Mouse (Mus musculus): ENCODE results near the gene Ptpn13. TPM values are rescaled to one million over a fixed set of nuclear protein-coding genes. Genes with fewer than 3 reads are reported as not detected.
A peak's percentile ranks its signal among the peaks of the same experiment; 100 is the strongest.

Ptpn13 gene
- 19.1 and 21.0 TPM in 2 replicates for polyA plus RNA-seq (2016; fragmentation: Nextera tagmentation; extraction: Ambion mirVana)

DNA sequence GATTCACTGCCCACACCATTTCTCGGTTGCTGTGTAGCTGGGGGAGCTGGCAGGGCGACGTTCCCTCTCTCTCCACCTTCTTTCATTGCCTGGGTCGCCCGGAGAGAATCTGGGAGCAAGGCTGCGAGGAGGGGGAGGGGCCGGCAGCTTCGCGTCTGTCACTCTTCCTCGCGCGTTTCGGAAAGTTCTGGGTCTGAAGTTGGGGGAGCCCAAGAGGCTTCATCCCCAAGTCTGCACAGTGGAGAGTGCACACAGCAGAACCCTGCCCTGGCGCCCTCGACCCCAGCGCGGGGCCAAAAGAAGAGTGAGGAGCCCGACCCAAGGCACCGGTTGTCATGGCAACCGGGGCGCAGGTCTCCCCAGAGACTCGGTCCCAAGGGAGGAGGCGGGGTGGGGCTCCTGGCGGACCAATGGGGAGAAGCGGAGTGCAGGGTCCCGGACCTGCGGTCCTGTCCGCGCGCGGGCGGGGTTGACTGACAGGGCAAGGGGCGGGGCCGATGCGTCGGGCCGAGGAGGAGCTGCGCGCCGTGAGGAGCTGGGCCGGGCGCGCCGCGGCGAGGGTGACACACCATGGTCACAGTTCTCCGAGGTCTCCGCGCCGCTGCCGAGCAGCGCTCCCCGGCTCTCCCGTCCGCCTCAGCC is at the start of gene Ptpn13:
TSS of gene Ptpn13 (plus strand) at position 515 of the 642 bp plus-strand sequence.
- H3K27me3 ChIP-seq: peaks cover 8% of the 10 kb centered on the region; the same call in 1 of the 2 replicates
- no peaks in the 10 kb centered on the region for H3K36me3 ChIP-seq
- H3K4me2 ChIP-seq (replicated peaks): peak within 1 kb of the TSS; percentile 63
- no peaks in the 10 kb centered on the region for H3K9me3 ChIP-seq
- peak within 1 kb of the TSS; percentile 90 for H3K27ac ChIP-seq (replicated peaks)
- H3K4me3 ChIP-seq: peak within 1 kb of the TSS; percentile 82
- H3K9ac ChIP-seq (replicated peaks): peak within 1 kb of the TSS; percentile 88
- H3K4me1 ChIP-seq: peaks cover 47% of the 10 kb centered on the region
- under 1% methylated on average over 42 of the region's 55 CpGs for WGBS
- ATAC-seq (ENCODE audit: low FRiP score, low read depth): peak; percentile 97

- Histone ChIP-seq H3K27me3 (peaks cover 3% of the 10 kb centered on the region; the same call in 1 of the 2 replicates), H3K36me3 (no peaks in the 10 kb centered on the region), H3K4me2 (replicated peaks) (no peak overlapping the region), H3K4me1 (no peaks in the 10 kb centered on the region), H3K9ac (replicated peaks) (no peak overlapping the region), H3K9me3 (no peaks in the 10 kb centered on the region), H3K27ac (replicated peaks) (no peak overlapping the region), H3K4me3 (no peak overlapping the region)
- 89% methylated on average over 9 of the region's 9 CpGs for WGBS
- ATAC-seq (ENCODE audit: low FRiP score, low read depth): no peak
These were observed 49.8 kb upstream of the Ptpn13 start for GRCm38 (mm10) chr5:103375226-103375625.

DNA sequence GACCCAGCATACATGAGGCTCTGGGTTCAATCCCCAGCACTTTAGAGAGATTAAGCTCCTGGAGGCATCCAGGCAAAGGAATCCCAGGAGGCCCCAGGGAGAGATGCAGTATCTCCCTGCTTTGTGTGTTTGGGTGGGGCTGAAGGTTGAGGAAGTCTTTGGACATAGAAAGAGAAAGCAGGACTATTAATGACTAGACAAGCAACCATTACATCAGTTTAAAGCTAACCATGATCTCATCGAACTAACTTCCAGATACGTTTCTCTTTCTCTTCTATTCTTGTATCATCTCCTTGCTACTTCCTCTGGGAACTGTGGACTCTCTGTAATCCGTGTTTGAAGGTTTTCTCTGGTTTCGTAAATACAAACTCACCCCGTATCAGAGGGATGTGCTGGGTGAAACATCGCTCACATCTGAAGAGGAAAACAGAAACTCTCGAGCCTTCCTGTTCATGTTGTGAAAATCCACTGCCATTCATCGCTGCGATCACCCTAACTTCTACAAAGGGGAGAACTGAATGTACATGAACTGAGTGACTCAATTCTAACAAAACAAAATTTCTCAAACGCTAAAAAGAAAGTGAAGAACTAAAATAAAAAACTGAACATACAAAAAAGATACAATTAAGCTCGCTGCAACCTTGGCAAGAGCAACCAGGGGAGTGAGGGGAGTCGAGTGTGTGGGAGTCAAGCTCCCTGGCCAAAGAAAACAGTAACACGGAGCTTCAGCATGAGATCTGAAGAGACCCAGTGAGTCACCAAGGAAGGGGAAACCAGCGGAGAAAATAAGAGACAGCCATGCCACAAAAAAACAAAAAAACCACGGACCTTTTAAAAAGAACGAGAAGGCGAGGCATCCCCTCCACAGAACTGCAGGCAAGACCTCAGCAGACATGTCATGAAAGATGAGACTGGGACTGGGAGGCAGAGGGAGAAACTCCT is 48.4 kb upstream of the Ptpn13 start:
- Histone ChIP-seq H3K4me1 (peaks cover 6% of the 10 kb centered on the region; the same call in 1 of the 2 replicates), H3K27ac (replicated peaks) (no peak overlapping the region), H3K9ac (replicated peaks) (no peak overlapping the region), H3K4me3 (no peak overlapping the region), H3K4me2 (replicated peaks) (no peak overlapping the region), H3K36me3 (no peaks in the 10 kb centered on the region), H3K27me3 (peaks cover 3% of the 10 kb centered on the region; the same call in 1 of the 2 replicates), H3K9me3 (no peaks in the 10 kb centered on the region)
- WGBS: 70% methylated on average over 17 of the region's 17 CpGs
- no peak for ATAC-seq (ENCODE audit: low FRiP score, low read depth)

DNA sequence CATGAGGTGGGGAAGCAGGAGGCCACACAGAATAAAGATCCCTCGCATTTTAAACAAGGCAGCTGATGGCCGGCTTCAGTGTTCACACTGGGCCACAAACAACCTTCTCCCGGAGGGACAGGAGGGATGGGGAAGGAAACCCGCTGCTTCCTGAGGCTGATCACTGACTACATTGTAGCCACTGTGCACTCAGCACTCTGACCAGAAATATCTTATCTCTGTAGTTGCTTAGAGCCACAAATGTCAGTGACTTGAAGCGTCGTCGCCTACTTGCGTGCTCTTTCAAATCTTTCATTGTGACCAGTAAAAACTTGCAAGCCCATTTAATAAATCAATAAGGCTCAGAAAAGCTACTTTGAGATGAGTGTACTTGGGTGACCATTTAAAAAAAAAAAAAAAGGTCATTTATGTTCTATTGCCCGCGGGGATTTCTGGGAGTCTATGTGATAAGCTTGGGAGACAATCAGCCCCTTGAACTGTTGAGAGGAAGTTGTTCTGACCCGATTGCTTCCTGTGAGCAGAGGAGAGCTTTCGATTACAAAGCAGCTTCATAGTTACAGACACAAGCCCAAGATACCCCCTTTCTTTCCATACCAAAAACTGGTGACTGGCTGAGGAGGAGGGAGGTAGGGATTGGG is 47.4 kb upstream of the Ptpn13 start:
- H3K27ac ChIP-seq (replicated peaks): no peak overlapping the region
- H3K4me1 ChIP-seq: peaks cover 6% of the 10 kb centered on the region; the same call in 1 of the 2 replicates
- ATAC-seq (ENCODE audit: low FRiP score, low read depth): no peak
- no peaks in the 10 kb centered on the region for H3K9me3 ChIP-seq
- peaks cover 3% of the 10 kb centered on the region; the same call in 1 of the 2 replicates for H3K27me3 ChIP-seq
- H3K9ac ChIP-seq (replicated peaks): no peak overlapping the region
- WGBS: 51% methylated on average over 12 of the region's 12 CpGs
- H3K4me3 ChIP-seq: no peak overlapping the region
- no peak overlapping the region for H3K4me2 ChIP-seq (replicated peaks)
- no peaks in the 10 kb centered on the region for H3K36me3 ChIP-seq

DNA sequence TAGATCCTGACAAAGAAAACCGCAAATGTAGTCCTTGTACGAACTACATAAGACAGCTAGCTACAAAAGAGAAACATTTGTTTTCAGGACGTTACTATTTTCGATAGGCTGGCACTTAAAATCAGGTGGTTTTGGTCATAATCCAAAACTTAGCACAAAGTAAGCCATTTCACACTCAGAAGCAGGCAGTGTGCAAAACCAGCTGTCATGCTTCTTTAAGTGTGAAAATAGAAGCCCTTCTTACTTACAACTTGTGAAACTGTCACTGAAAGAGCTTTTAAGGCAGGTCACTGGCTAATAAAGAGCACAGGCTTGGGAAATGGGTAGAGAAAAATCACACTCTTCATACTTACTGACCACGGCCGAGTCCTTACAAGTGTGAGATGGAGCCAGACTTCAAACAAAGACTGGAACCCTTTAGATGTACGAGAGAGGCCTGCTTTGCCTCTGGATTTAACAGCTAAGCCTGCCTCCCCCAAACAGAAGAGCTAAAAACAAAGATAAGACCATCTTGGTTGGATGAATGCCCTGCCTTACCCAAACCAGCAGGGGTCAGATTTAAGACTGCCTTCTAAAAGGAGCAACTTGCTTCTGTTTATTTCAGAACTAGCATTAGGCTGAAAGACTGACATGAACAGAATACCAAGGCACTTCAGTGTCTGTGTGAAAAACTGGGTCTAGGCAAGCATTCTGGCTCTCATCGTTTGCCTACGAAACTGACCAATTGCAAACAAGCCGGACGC is 44.0 kb upstream of the Ptpn13 start:
- no peaks in the 10 kb centered on the region for H3K9me3 ChIP-seq
- no peak overlapping the region for H3K4me3 ChIP-seq
- peaks cover 3% of the 10 kb centered on the region; the same call in 1 of the 2 replicates for H3K27me3 ChIP-seq
- 42% methylated on average over 11 of the region's 11 CpGs for WGBS
- H3K4me2 ChIP-seq (replicated peaks): no peak overlapping the region
- peaks cover 6% of the 10 kb centered on the region; the same call in 1 of the 2 replicates for H3K4me1 ChIP-seq
- no peaks in the 10 kb centered on the region for H3K36me3 ChIP-seq
- H3K27ac ChIP-seq (replicated peaks): peak overlapping the region; percentile 27
- H3K9ac ChIP-seq (replicated peaks): no peak overlapping the region
- no peak for ATAC-seq (ENCODE audit: low FRiP score, low read depth)

- Histone ChIP-seq H3K4me2 (replicated peaks) (no peak overlapping the region), H3K4me1 (peaks cover 6% of the 10 kb centered on the region; the same call in 1 of the 2 replicates), H3K4me3 (no peak overlapping the region), H3K9ac (replicated peaks) (no peak overlapping the region), H3K9me3 (no peaks in the 10 kb centered on the region), H3K36me3 (no peaks in the 10 kb centered on the region), H3K27me3 (no peaks in the 10 kb centered on the region), H3K27ac (replicated peaks) (no peak overlapping the region)
- WGBS: 94% methylated on average over 4 of the region's 4 CpGs
- ATAC-seq (ENCODE audit: low FRiP score, low read depth): no peak
These were observed 42.0 kb upstream of the Ptpn13 start for GRCm38 (mm10) chr5:103382951-103383350.

- H3K27me3 ChIP-seq: no peaks in the 10 kb centered on the region
- H3K36me3 ChIP-seq: no peaks in the 10 kb centered on the region
- H3K4me1 ChIP-seq: peaks cover 6% of the 10 kb centered on the region; the same call in 1 of the 2 replicates
- H3K9me3 ChIP-seq: no peaks in the 10 kb centered on the region
- ATAC-seq (ENCODE audit: low FRiP score, low read depth): no peak
- no peak overlapping the region for H3K27ac ChIP-seq (replicated peaks)
- WGBS: 80% methylated on average over 7 of the region's 7 CpGs
- no peak overlapping the region for H3K4me3 ChIP-seq
- no peak overlapping the region for H3K4me2 ChIP-seq (replicated peaks)
- H3K9ac ChIP-seq (replicated peaks): no peak overlapping the region
These were observed 41.0 kb upstream of the Ptpn13 start for GRCm38 (mm10) chr5:103384021-103384420.

GRCm38 (mm10) chr5:103387540-103388026 is 37.4 kb upstream of the Ptpn13 start:
- Histone ChIP-seq H3K4me1 (no peaks in the 10 kb centered on the region), H3K4me2 (replicated peaks) (no peak overlapping the region), H3K27me3 (no peaks in the 10 kb centered on the region; the same call in 1 of the 2 replicates), H3K9ac (replicated peaks) (no peak overlapping the region), H3K9me3 (no peaks in the 10 kb centered on the region), H3K4me3 (no peak overlapping the region), H3K27ac (replicated peaks) (no peak overlapping the region), H3K36me3 (no peaks in the 10 kb centered on the region)
- ATAC-seq (ENCODE audit: low FRiP score, low read depth): no peak
- WGBS: 64% methylated on average over 8 of the region's 8 CpGs

GRCm38 (mm10) chr5:103389415-103389814 is 35.6 kb upstream of the Ptpn13 start:
- H3K27me3 ChIP-seq: no peaks in the 10 kb centered on the region; the same call in 1 of the 2 replicates
- H3K4me2 ChIP-seq (replicated peaks): no peak overlapping the region
- H3K9ac ChIP-seq (replicated peaks): no peak overlapping the region
- H3K4me3 ChIP-seq: no peak overlapping the region
- peaks cover 8% of the 10 kb centered on the region for H3K4me1 ChIP-seq
- H3K27ac ChIP-seq (replicated peaks): no peak overlapping the region
- no peaks in the 10 kb centered on the region for H3K9me3 ChIP-seq
- H3K36me3 ChIP-seq: no peaks in the 10 kb centered on the region
- ATAC-seq (ENCODE audit: low FRiP score, low read depth): no peak
- WGBS: 87% methylated on average over 5 of the region's 5 CpGs

DNA sequence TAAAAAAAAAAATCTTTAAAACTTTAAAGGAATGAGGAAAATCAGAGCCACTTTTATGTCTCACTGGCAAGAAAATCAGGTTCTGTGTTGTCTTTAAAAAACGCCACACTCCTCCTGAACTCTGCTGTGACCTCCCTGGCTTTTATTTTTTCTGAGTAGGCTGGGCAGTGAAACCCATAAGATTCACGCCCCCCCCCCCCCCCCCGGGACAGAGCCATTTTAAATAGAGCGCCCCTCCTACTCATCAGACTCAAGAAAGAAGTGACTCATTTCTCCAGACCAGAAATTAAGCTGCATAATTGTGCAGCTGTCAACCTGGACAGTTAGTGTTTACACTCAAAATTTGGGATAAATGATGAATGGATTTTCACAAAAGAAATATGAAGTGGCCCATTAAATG is 31.8 kb upstream of the Ptpn13 start:
- no peaks in the 10 kb centered on the region for H3K36me3 ChIP-seq
- no peak overlapping the region for H3K4me2 ChIP-seq (replicated peaks)
- H3K27me3 ChIP-seq: no peaks in the 10 kb centered on the region; the same call in 1 of the 2 replicates
- H3K4me1 ChIP-seq: peaks cover 8% of the 10 kb centered on the region
- WGBS: 11% methylated on average over 4 of the region's 4 CpGs
- H3K4me3 ChIP-seq: no peak overlapping the region
- no peak for ATAC-seq (ENCODE audit: low FRiP score, low read depth)
- no peak overlapping the region for H3K9ac ChIP-seq (replicated peaks)
- H3K9me3 ChIP-seq: no peaks in the 10 kb centered on the region
- H3K27ac ChIP-seq (replicated peaks): no peak overlapping the region

DNA sequence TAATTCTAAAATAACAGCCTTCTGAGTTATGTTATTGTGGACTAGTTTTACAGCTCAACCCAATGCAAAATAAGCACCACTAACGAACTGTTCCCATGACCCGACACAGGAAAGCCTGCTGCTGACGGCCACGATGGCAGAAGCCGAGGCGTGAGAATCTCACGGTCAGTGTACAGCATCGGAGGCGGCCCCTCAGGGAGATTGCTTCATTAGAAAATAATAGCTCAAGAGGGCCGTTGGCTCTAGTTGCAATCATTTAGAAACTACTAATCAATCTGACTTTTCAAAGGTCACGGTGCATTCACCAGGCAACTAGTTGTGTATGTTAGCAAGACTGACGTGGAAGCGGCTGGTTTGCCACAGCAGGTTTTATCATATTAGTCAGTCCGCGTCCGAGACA is 31.2 kb upstream of the Ptpn13 start:
- ATAC-seq (ENCODE audit: low FRiP score, low read depth): peak; percentile 47; the same call in 1 of the 2 replicates
- no peaks in the 10 kb centered on the region; the same call in 1 of the 2 replicates for H3K27me3 ChIP-seq
- 53% methylated on average over 16 of the region's 16 CpGs for WGBS
- H3K9me3 ChIP-seq: no peaks in the 10 kb centered on the region
- H3K9ac ChIP-seq (replicated peaks): no peak overlapping the region
- no peak overlapping the region for H3K4me3 ChIP-seq
- H3K27ac ChIP-seq (replicated peaks): no peak overlapping the region
- H3K4me2 ChIP-seq (replicated peaks): no peak overlapping the region
- peaks cover 8% of the 10 kb centered on the region for H3K4me1 ChIP-seq
- no peaks in the 10 kb centered on the region for H3K36me3 ChIP-seq
